In the genomic region with DNA sequence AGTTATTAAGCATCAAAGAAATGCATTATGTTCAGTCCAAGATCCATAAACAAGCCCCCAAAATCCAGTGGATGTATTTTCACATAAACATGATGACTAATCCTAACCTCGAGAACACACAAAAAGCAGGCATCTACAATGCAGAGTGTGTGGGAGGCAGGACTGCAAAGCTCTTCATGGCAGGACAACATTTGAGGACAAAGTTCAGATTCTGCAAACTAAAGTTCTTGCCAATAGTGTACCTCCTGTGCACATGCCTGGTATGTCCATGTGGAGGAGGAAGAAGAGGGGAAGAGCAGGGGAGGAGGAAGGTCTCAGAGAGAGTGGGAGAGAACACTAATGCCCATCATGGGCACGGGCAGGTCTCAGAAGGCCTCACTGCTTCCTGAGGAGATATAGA, we compare ENCODE assay signal across 22 mouse cellular contexts.
A peak's percentile ranks its signal among the peaks of the same experiment; 100 is the strongest.
DNase-seq lines count a peak whose midpoint lies in the region; ATAC-seq and TF ChIP-seq lines count a peak whose summit lies in the region.
"Had no signal": no experiment of that assay in that cellular context is flagged by ENCODE, and none has a peak within 500 bp of the region (broad histone marks: within the 10 kb centered on the region; RNA-seq: fewer than 3 reads in every experiment).

No protein-coding gene starts in this region.

- H3K36me3 ChIP-seq in kidney, adult 2 months (ENCODE audit: control insufficient read depth, insufficient read depth, low read length): no peaks in the 10 kb centered on the region
- no peaks in the 10 kb centered on the region for H3K36me3 ChIP-seq in liver, embryonic 16.5 days (ENCODE audit: control insufficient read depth, insufficient read depth)
- H3K36me3 ChIP-seq in liver, embryonic 12.5 days: no peaks in the 10 kb centered on the region
- H3K36me3 ChIP-seq in liver, postnatal 0 days (replicated peaks; ENCODE audit: insufficient read depth, low read length): no peaks in the 10 kb centered on the region
- no peaks in the 10 kb centered on the region for H3K36me3 ChIP-seq in thymus, adult 2 months (ENCODE audit: control insufficient read depth, insufficient read depth, low read length)
- H3K36me3 ChIP-seq: embryonic facial prominence, embryonic 15.5 days; forebrain, embryonic 15.5 days; G1E; heart, embryonic 13.5 days had no signal

- WGBS in kidney, adult 2 months: 53% methylated on average over 2 of the region's 2 CpGs
- WGBS in liver, embryonic 16.5 days (ENCODE audit: insufficient replicate concordance): 47% methylated on average over 2 of the region's 2 CpGs
- 49% methylated on average over 2 of the region's 2 CpGs for WGBS in liver, embryonic 12.5 days (ENCODE audit: insufficient replicate concordance)
- 52% methylated on average over 2 of the region's 2 CpGs for WGBS in liver, postnatal 0 days (ENCODE audit: insufficient replicate concordance)
- WGBS in thymus, adult 2 months: 89% methylated on average over 2 of the region's 2 CpGs

- TF ChIP-seq EP300 in liver, postnatal 0 days (IDR thresholded peaks at IDR 0.05; ENCODE audit: low read depth): no peak

- DNase-seq in kidney, adult 2 months: peak; percentile 44
- no peak for DNase-seq in kidney, adult 11 months
- peak; percentile 46 for DNase-seq in adipocyte (ENCODE audit: low spot score)
- no peak for DNase-seq in liver, postnatal 0 days
- DNase-seq in thymus, adult 2 months: no peak
- DNase-seq: adrenal gland, postnatal 10 days; B cell, adult 2 months; cerebellum, adult 11 months; cerebellum, adult 8-10 months; cerebellum, postnatal 14 days; embryo, embryonic 11 days; gastrocnemius, postnatal 36 days; heart, adult 11 months; heart, postnatal 36 days had no signal

- peak; percentile 74 for ATAC-seq in liver, embryonic 16.5 days (ENCODE audit: low read depth)
- no peak for ATAC-seq in liver, embryonic 12.5 days
- peak; percentile 77 for ATAC-seq in liver, postnatal 0 days
- ATAC-seq: CD4-positive, CD25-positive, alpha-beta regulatory T cell, adult 4 months; forebrain, embryonic 15.5 days had no signal

- TF ChIP-seq CTCF in kidney, adult 2 months (conservative IDR thresholded peaks at IDR 0.05; ENCODE audit: insufficient read depth, insufficient read length, low read depth, low read length): no peak
- TF ChIP-seq CTCF in liver, postnatal 0 days (IDR thresholded peaks at IDR 0.05; ENCODE audit: low read depth): no peak
- no peak for TF ChIP-seq CTCF in thymus, adult 2 months (IDR thresholded peaks at IDR 0.05; ENCODE audit: borderline replicate concordance, control insufficient read depth, extremely low read depth, insufficient read depth, low read length, poor library complexity)

- no peaks in the 10 kb centered on the region for H3K9me3 ChIP-seq in liver, embryonic 16.5 days (replicated peaks; ENCODE audit: control insufficient read depth, low read length)
- no peaks in the 10 kb centered on the region for H3K9me3 ChIP-seq in liver, embryonic 12.5 days (replicated peaks)
- no peaks in the 10 kb centered on the region for H3K9me3 ChIP-seq in liver, postnatal 0 days (ENCODE audit: low read length)
- H3K9me3 ChIP-seq: embryonic facial prominence, embryonic 15.5 days; forebrain, embryonic 15.5 days; heart, embryonic 13.5 days had no signal

- no peaks in the 10 kb centered on the region for H3K4me1 ChIP-seq in kidney, adult 2 months (ENCODE audit: control insufficient read depth, insufficient read depth, low read length)
- peaks cover 12% of the 10 kb centered on the region for H3K4me1 ChIP-seq in liver, embryonic 16.5 days (ENCODE audit: control insufficient read depth, low read depth, low read length)
- H3K4me1 ChIP-seq in liver, embryonic 12.5 days: peaks cover 24% of the 10 kb centered on the region
- peaks cover 18% of the 10 kb centered on the region for H3K4me1 ChIP-seq in liver, postnatal 0 days (ENCODE audit: insufficient read depth)
- no peaks in the 10 kb centered on the region for H3K4me1 ChIP-seq in thymus, adult 2 months (replicated peaks; ENCODE audit: control insufficient read depth, insufficient read depth, low read length)

- H3K4me2 ChIP-seq in liver, embryonic 16.5 days (ENCODE audit: low read depth, low read length): no peak overlapping the region
- no peak overlapping the region for H3K4me2 ChIP-seq in liver, embryonic 12.5 days
- H3K4me2 ChIP-seq in liver, postnatal 0 days (ENCODE audit: low read depth, low read length): no peak overlapping the region
- H3K4me2 ChIP-seq: embryonic facial prominence, embryonic 15.5 days; forebrain, embryonic 15.5 days; heart, embryonic 13.5 days had no signal

- H3K27ac ChIP-seq in kidney, adult 2 months (ENCODE audit: insufficient read depth, low read depth, low read length): no peak overlapping the region
- H3K27ac ChIP-seq in liver, embryonic 16.5 days (ENCODE audit: low read length): no peak overlapping the region
- no peak overlapping the region for H3K27ac ChIP-seq in liver, embryonic 12.5 days
- peak overlapping the region; percentile 71 for H3K27ac ChIP-seq in liver, postnatal 0 days (ENCODE audit: low read depth)
- no peak overlapping the region for H3K27ac ChIP-seq in thymus, adult 2 months (ENCODE audit: control insufficient read depth, insufficient read depth, low read length)
- H3K27ac ChIP-seq: embryonic facial prominence, embryonic 15.5 days; forebrain, embryonic 15.5 days; heart, embryonic 13.5 days had no signal

- no peak for TF ChIP-seq POLR2A in kidney, adult 2 months (IDR thresholded peaks at IDR 0.05; ENCODE audit: low read depth, low read length)
- no peak for TF ChIP-seq POLR2A in thymus, adult 2 months (IDR thresholded peaks at IDR 0.05; ENCODE audit: control insufficient read depth, extremely low read depth, insufficient read depth, low read length, poor library complexity)

- no peak overlapping the region for H3K4me3 ChIP-seq in kidney, adult 2 months (ENCODE audit: insufficient read depth, low read depth, low read length)
- no peak overlapping the region for H3K4me3 ChIP-seq in liver, embryonic 16.5 days (ENCODE audit: low read depth, low read length)
- no peak overlapping the region for H3K4me3 ChIP-seq in liver, embryonic 12.5 days
- no peak overlapping the region for H3K4me3 ChIP-seq in liver, postnatal 0 days (ENCODE audit: low read depth, low read length)
- no peak overlapping the region for H3K4me3 ChIP-seq in thymus, adult 2 months (ENCODE audit: control insufficient read depth, insufficient read depth, low read length)
- H3K4me3 ChIP-seq: embryonic facial prominence, embryonic 15.5 days; erythroblast, embryonic 14.5 days; forebrain, embryonic 15.5 days; heart, embryonic 13.5 days had no signal

- H3K9ac ChIP-seq in liver, embryonic 16.5 days (ENCODE audit: low read depth, low read length): no peak overlapping the region
- no peak overlapping the region for H3K9ac ChIP-seq in liver, embryonic 12.5 days
- no peak overlapping the region for H3K9ac ChIP-seq in liver, postnatal 0 days (replicated peaks)
- H3K9ac ChIP-seq: embryonic facial prominence, embryonic 15.5 days; forebrain, embryonic 15.5 days; heart, embryonic 13.5 days had no signal

- no peaks in the 10 kb centered on the region for H3K27me3 ChIP-seq in kidney, adult 2 months (replicated peaks; ENCODE audit: control insufficient read depth, insufficient read depth, low read length)
- no peaks in the 10 kb centered on the region for H3K27me3 ChIP-seq in liver, embryonic 16.5 days (ENCODE audit: control insufficient read depth, insufficient read depth, low read depth, low read length)
- peaks cover 6% of the 10 kb centered on the region; the same call in 1 of the 2 replicates for H3K27me3 ChIP-seq in liver, embryonic 12.5 days (replicated peaks)
- H3K27me3 ChIP-seq in liver, postnatal 0 days (ENCODE audit: insufficient read depth, low read length): no peaks in the 10 kb centered on the region
- H3K27me3 ChIP-seq in thymus, adult 2 months (ENCODE audit: control insufficient read depth, insufficient read depth, low read length): no peaks in the 10 kb centered on the region
- H3K27me3 ChIP-seq: embryonic facial prominence, embryonic 15.5 days; forebrain, embryonic 15.5 days; heart, embryonic 13.5 days had no signal

Comparison
In these comparisons a context has a peak if more than half of its experiments do, and no peak if none do; other contexts are left out.
1. DNase-seq: peak in kidney, adult 2 months (single experiment) and adipocyte (single experiment); none in kidney, adult 11 months (single experiment), liver, postnatal 0 days (single experiment) and thymus, adult 2 months (single experiment).